Mouse (Mus musculus): ENCODE measurements around the gene Ggps1.
A peak's percentile ranks its signal among the peaks of the same experiment; 100 is the strongest.

Gene Ggps1

DNA sequence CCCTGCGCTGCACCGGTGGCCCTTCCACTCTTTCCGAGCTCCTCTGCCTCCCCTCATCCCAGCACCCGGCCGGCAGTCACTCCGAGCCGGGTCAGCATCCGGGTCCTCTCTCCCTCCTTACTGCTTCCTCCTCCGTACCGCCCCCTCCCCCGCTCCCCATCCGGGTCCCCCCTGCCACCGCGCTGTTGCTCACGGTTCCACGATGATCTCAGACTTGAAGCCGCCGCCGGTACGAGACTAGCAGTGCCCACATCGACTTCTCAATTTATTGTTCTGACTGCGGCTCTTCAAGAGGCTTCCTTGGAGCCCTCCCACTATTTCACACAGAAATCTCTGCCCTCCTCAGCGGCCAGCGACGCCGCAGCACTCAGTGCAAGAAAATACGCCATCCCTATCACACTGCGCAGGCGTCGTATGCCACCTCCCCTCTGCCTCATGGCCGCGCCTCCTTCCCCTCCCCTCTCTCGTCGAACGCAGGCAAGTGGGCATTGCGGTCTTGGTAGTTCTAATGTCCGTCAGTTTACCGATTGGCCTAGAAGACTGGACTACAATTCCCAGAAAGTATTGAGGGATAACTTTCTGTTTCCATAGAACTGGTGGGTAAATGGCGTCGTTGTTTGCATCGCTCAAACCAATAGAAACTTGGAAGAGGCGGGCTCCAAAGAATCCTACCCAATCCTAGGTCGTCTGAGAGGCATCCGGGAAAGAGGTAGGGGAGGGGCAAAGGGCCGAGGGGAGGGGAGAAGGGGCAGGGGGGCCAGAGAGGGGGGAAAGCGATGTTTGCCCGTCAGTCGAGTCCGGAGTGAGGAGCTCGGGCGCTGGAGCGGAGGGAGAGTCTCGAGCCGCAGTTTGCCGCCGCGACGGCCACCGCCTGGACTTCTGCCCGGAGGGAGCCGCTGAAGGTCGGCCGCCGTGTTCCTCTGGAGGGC, at the start of gene Ggps1, which contains the start of gene Arid4b:
Gene Ggps1, minus strand, starts transcription at position 476 of the 929 bp plus-strand sequence.
Gene Arid4b, plus strand, starts transcription at position 220 of the 929 bp plus-strand sequence.
- DNase-seq, result peak; percentile 97

DNA sequence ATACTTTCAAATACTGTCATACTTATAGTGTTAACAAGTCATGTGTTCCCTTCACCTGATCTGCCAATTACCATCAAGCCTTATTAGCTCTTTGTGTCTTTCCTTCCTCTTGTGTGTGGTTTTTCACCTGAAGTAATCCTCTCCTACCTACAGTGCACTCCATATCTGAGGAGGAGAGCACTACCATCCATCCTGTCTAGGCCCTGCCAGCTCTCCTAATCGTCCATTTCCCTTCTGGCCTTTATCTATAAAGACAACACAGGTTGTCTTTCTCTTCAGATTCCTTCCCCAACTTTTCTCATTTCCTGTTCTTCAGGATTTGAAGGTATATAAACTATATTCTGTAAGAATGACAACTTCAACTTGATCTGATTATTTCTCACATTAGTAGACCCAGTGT, 47.9 kb upstream of the Ggps1 start:
- DNase-seq, result no peak

- DNase-seq, result peak; percentile 18
These were observed 47.0 kb upstream of the Ggps1 start for GRCm38 (mm10) chr13:14110154-14110873.

GRCm38 (mm10) chr13:14103026-14103425, 39.7 kb upstream of the Ggps1 start:
- DNase-seq, result no peak

DNA sequence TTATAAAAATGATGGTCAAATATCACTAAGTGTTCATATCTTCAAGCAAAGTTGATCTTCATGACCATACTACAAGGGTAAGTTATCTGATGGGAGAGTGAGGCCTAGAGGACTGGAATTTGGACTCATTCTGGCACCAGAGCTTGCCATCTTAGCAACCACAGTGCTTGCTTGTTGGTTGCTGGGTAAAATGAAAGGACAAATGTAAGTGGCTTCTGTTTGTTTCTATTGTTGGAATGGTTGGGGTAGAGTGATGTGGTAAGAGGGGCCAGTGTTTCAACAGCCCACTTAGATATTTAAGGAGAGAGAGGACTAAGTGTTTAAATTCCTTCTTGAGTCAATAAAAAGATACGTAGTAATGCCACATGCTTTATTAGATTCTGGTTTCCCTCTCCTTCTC, 25.4 kb upstream of the Ggps1 start:
- DNase-seq, result no peak

DNA sequence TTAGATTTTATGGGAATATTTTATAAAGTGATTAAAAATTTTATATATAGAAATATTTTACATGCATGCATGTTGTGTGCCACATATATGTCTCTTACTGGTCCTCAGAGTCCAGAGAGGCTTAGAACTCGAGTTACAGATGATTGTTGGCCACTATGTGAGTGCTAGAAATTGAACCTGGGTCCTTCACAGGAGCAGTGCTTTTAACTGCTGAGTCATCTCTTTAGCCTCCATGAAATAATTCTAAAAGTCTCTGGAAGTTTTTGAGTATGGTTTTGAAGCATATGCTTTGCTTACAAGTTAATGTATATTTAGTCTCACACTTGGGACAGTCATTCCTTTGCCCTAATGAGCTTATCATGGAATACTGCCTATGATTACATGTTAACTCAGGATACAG, 12.0 kb upstream of the Ggps1 start:
- no peak for DNase-seq

GRCm38 (mm10) chr13:14074371-14074770, 11.1 kb upstream of the Ggps1 start:
- no peak for DNase-seq

GRCm38 (mm10) chr13:14069291-14069690, 6.0 kb upstream of the Ggps1 start:
- no peak for DNase-seq

DNA sequence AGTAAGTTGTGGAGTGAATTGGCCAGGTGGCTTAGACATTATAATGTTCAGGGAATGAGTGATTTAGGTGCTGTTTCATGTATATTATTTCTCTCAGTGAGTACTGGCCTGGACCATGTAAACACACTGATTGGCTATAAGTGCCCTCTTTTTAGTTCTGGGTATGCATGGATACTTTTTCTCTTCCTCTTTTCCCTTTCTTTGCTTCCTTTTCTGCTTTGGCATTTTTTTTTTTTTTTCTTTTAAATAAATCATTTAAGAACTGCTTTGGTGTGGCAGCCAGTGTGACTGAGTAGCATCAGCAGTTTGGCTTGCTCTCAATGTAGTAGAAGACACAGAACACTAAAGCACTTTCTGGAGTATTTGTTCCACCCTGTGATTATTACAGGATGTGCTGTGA, 4.7 kb upstream of the Ggps1 start:
- no peak for DNase-seq

- no peak for DNase-seq
These were observed 2.4 kb upstream of the Ggps1 start for GRCm38 (mm10) chr13:14065701-14066100.

- no peak for DNase-seq
These were observed 1.7 kb upstream of the Ggps1 start for GRCm38 (mm10) chr13:14065028-14065380.

DNA sequence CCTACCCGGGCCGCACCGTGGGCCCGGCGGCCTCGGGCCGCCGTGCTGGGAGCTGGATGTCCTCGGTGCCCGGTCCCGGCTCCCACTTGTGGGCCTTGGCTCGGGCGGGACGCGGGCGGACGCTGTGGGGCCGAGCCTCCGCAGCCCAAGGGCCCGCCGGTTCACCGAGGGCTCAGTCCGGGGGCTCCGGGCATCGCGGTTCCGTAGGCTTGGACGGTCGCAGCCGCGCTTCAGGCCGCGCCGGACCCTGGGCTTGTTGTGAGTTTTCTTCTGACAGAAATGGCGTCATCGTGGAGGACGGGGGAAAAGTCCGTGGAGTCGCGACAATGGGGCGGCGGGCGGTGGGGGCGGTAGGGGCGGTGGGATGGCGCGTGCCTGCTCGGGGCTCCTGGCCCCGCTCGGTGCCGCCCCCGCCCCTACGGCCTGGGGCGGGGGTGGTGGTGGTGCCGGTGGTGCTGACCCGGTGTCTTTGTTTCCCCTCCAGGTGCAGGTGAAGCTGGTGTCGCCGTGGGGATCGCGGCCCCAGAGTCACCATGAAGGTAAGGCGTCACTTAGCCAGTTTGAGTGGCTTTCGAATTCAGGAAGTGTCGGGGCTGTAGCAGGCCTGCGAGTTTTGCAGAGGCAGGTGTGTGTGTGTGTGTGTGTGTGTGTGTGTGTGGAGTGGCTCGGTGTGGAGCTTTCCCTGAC, 1.2 kb upstream of the Ggps1 start:
- peak; percentile 69 for DNase-seq

DNA sequence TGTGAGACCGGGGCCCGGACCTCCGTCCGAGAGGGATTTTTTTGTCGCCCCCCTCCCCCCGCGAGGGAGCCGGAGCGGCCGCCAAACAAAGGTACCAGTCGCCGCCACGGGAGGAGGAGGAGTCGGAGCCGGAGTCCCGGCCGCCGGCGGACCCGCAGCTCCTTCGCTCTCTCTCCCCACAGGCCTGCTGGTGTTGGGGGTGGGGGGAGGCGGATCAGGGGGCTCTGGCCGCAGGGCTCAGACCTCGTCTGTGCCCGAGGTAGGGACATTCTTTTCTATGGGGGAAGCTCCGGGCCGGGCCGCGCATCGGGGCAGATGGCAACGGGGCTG, 619 bp upstream of the Ggps1 start:
- no peak for DNase-seq

GRCm38 (mm10) chr13:14062209-14063012, 877 bp downstream of the Ggps1 start:
- DNase-seq, result no peak

DNA sequence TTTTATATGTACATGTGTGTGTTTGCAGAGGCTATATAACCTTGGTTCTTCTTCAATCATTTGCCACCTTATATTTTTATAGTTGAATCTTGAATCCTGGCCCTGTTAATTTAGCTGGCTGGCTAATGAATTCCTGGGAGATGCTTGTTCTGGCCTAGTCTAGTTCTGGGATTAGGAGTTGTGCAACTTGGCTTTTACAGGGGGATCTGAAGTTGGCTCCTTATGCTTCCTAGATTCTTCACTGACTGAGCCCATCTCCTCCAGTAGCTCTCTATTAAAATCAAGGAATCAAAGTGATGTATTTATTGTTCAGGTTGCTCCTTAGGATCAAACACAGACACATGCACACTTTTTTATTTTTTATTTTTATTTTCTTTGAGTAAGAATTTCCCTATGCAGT, 3.7 kb downstream of the Ggps1 start:
- DNase-seq, result no peak

DNA sequence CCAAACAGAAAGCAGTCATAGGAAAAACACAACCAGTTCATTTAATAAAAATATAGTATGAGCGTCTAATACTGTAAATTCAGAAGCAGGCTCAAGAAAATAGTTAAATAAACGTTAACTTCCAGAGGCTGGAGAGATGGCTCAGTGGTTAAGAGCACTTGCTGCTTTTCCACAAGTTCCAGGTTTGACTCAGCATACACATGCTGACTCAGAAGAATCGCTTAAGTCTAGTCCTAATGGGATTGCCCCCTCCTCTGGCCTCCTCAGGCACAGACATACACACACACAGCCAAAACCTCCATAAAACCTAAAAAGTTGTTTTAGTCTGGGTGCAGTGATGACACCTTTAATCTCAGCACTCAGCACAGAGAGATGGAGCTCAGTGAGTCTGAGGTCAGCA, 6.5 kb downstream of the Ggps1 start:
- no peak for DNase-seq

- DNase-seq, result no peak
These were observed 13.4 kb downstream of the Ggps1 start for GRCm38 (mm10) chr13:14049878-14050277.

DNA sequence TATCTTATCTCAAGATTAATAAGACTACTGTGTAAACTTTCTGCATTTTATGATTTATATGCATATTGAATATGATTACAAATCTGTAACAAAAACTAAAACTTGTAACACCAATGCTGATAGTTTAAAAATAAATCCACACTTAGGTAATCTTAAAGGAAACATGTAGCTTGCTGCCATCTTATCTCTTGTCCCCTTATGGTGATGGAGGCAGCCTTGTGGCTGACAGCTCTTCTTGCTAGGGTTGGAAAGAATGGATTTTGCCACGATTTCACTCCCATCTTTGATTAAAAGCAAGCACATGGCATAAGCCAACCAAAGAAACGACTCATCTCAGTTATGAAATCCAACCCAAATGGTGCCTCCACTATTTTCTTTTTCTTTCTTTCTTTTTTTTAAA, 18.8 kb downstream of the Ggps1 start:
- DNase-seq, result no peak

GRCm38 (mm10) chr13:14043851-14044250, 19.4 kb downstream of the Ggps1 start:
- no peak for DNase-seq

- no peak for DNase-seq
These were observed 23.1 kb downstream of the Ggps1 start for GRCm38 (mm10) chr13:14040186-14040585.

DNA sequence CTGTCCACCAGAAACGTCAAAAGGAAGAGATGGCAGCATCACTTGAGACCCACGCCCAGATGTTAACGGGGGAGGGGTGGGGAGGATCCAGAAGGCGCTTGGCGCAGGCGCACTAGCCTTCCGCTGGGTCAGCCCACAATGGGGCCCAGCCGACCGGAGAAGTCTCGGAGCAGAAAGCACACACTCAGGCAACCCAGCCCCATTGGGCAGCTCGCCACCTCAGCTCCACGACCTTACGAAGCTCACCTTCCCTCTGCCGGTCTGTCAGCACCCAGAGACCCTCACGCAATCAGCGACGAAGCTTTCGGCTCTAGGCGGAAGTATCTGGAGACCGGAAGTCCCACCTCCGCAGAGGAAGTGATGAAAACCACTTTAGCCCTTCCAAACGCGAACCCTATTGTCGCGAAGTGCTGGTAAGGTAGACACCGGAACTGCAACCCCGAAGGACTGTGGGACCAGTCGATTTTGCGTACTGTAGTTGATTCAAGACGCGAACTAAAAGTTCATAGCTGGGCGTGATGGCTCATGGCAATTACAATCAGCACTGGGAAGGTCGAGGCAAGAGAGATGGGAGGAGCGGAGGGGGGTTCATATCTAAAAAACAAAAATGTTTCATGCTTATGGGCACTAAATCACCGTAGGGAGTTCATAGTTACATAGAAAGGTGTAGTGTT, 23.9 kb downstream of the Ggps1 start, which contains the start of gene Tbce:
Gene Tbce, minus strand, starts transcription at position 347 of the 674 bp plus-strand sequence.
- DNase-seq, result peak; percentile 94

- DNase-seq, result no peak
These were observed 24.4 kb downstream of the Ggps1 start for GRCm38 (mm10) chr13:14038911-14039291.
